Mouse (Mus musculus) liver, adult 2 months (tissue): ENCODE data around the gene Lad1. TPM values are rescaled to one million over a fixed set of nuclear protein-coding genes. Genes with fewer than 3 reads are reported as not detected.

Experiments
- DNase-seq: peaks from one replicate; pipeline ENCODE4 v3.0.0-alpha.2; 2011; ENCODE audit warnings: low read depth, low spot score; ENCODE audit errors: extremely low read depth
- H3K27ac ChIP-seq: fragments of 200-500 bp; replicated peaks from 2 replicates; pipeline ENCODE4 v1.5.1; 2012; ENCODE audit warnings: low read depth, mild to moderate bottlenecking, control low read depth, inconsistent platforms, low read length; ENCODE audit not compliant: insufficient read depth
- H3K27me3 ChIP-seq: fragments of 200-500 bp; 2 replicates; pipeline ENCODE4 v1.6.1; 2012; ENCODE audit warnings: mild to moderate bottlenecking, moderate library complexity, low read length, inconsistent platforms; ENCODE audit not compliant: control insufficient read depth, insufficient read depth
- H3K36me3 ChIP-seq: fragments of 200-500 bp; 2 replicates; pipeline ENCODE4 v1.6.1; 2012; ENCODE audit warnings: low read length, inconsistent platforms; ENCODE audit not compliant: control insufficient read depth, insufficient read depth
- H3K4me1 ChIP-seq: fragments of 200-500 bp; 2 replicates; pipeline ENCODE4 v1.6.1; 2011; ENCODE audit warnings: low read length; ENCODE audit not compliant: control insufficient read depth, insufficient read depth
- H3K4me3 ChIP-seq: fragments of 200-500 bp; 2 replicates; pipeline ENCODE4 v1.5.1; 2011; ENCODE audit warnings: low read depth, mild to moderate bottlenecking, control low read depth, low read length, moderate library complexity; ENCODE audit not compliant: insufficient read depth
- H3K79me2 ChIP-seq: fragments of 200-500 bp; 2 replicates; pipeline ENCODE4 v1.6.1; 2012; ENCODE audit warnings: inconsistent platforms, mild to moderate bottlenecking, low read length, moderate library complexity; ENCODE audit not compliant: control insufficient read depth, insufficient read depth
- H3K9ac ChIP-seq: fragments of 200-500 bp; 2 replicates; pipeline ENCODE4 v1.6.1; 2012; ENCODE audit warnings: low read depth, mild to moderate bottlenecking, control low read depth, inconsistent platforms, low read length
- CTCF ChIP-seq: fragments of 200-500 bp; IDR thresholded peaks from 2 replicates; pipeline ENCODE4 v1.5.1; 2011; ENCODE audit warnings: low read depth, low read length, control low read depth
- POLR2A ChIP-seq: fragments of 200-500 bp; IDR thresholded peaks from 2 replicates; pipeline ENCODE4 v1.6.1; 2011; ENCODE audit warnings: low read length, control low read depth; ENCODE audit not compliant: insufficient read depth; ENCODE audit errors: extremely low read depth
- WGBS: fragments of 180-500 bp; shearing (Covaris S2); methylation state at CpG from one replicate; pipeline ENCODE4 v1.1.7; 2018; 5-methylcytosine and 5-hydroxymethylcytosine counted together
- polyA plus RNA-seq: library from polyadenylated mRNA; depleted of rRNA; stranded (reverse); fragments of >200 nt; gene quantifications from 2 replicates; pipeline ENCODE4 v1.2.3, GENCODE M21; 2012
- total RNA-seq: library from RNA; depleted of rRNA; stranded (reverse); fragments of >200 nt; gene quantifications from 2 replicates; pipeline ENCODE4 v1.2.3, GENCODE M21; 2014

Lad1 gene
- total and polyA plus RNA-seq, 2 experiments, result 0.55 to 3.4 TPM

- no peak for TF ChIP-seq CTCF
- no peak for TF ChIP-seq POLR2A
- no peak overlapping the region for H3K27ac ChIP-seq
- 60% methylated on average over 6 of the region's 6 CpGs for WGBS
- H3K4me1 ChIP-seq, result no peaks in the 10 kb centered on the region
- H3K36me3 ChIP-seq, result no peaks in the 10 kb centered on the region
- no peak for DNase-seq
- no peak overlapping the region for H3K9ac ChIP-seq
- H3K4me3 ChIP-seq, result no peak overlapping the region
- no peaks in the 10 kb centered on the region for H3K27me3 ChIP-seq
- H3K79me2 ChIP-seq, result no peaks in the 10 kb centered on the region
Observed at GRCm38 (mm10) chr1:135834206-135834859, 15.9 kb downstream of the Lad1 start.

GRCm38 (mm10) chr1:135834983-135835382 is 16.6 kb downstream of the Lad1 start:
- H3K27ac ChIP-seq, result no peak overlapping the region
- no peaks in the 10 kb centered on the region for H3K36me3 ChIP-seq
- H3K9ac ChIP-seq, result no peak overlapping the region
- H3K4me1 ChIP-seq, result no peaks in the 10 kb centered on the region
- H3K27me3 ChIP-seq, result no peaks in the 10 kb centered on the region
- WGBS, result 84% methylated on average over 8 of the region's 8 CpGs
- no peak overlapping the region for H3K4me3 ChIP-seq
- no peaks in the 10 kb centered on the region for H3K79me2 ChIP-seq
- TF ChIP-seq CTCF (no peak), POLR2A (no peak)
- DNase-seq, result no peak

GRCm38 (mm10) chr1:135835716-135836483 is 17.5 kb downstream of the Lad1 start, which contains the start of gene Tnnt2:
TSS of gene Tnnt2 (plus strand) at chr1:135836354.
- Histone ChIP-seq H3K4me1 (no peaks in the 10 kb centered on the region), H3K36me3 (no peaks in the 10 kb centered on the region), H3K4me3 (no peak within 1 kb of the TSS), H3K27me3 (no peaks in the 10 kb centered on the region), H3K9ac (no peak within 1 kb of the TSS), H3K27ac (no peak within 1 kb of the TSS), H3K79me2 (no peaks in the 10 kb centered on the region)
- WGBS, result 64% methylated on average over 9 of the region's 9 CpGs
- TF ChIP-seq CTCF (no peak), POLR2A (no peak)
- no peak for DNase-seq

GRCm38 (mm10) chr1:135838626-135839025 is 20.2 kb downstream of the Lad1 start:
- no peak for DNase-seq
- Histone ChIP-seq H3K27me3 (no peaks in the 10 kb centered on the region), H3K4me3 (no peak overlapping the region), H3K9ac (no peak overlapping the region), H3K79me2 (no peaks in the 10 kb centered on the region), H3K4me1 (no peaks in the 10 kb centered on the region), H3K36me3 (no peaks in the 10 kb centered on the region), H3K27ac (no peak overlapping the region)
- WGBS, result 62% methylated on average over 4 of the region's 4 CpGs
- TF ChIP-seq CTCF (no peak), POLR2A (no peak)

- Histone ChIP-seq H3K4me1 (no peaks in the 10 kb centered on the region), H3K27me3 (no peaks in the 10 kb centered on the region), H3K9ac (no peak overlapping the region), H3K79me2 (no peaks in the 10 kb centered on the region), H3K4me3 (no peak overlapping the region), H3K27ac (no peak overlapping the region), H3K36me3 (no peaks in the 10 kb centered on the region)
- no peak for DNase-seq
- 75% methylated on average over 6 of the region's 6 CpGs for WGBS
- TF ChIP-seq POLR2A, result no peak
- TF ChIP-seq CTCF, result no peak
Observed at GRCm38 (mm10) chr1:135839065-135839464, 20.7 kb downstream of the Lad1 start.
